Mouse (Mus musculus) small intestine, adult 2 months (tissue): ENCODE measurements around the gene Ttc32.

Experiments used
- CTCF ChIP-seq: fragments of 200-500 bp; IDR thresholded peaks from 2 replicates; pipeline ENCODE4 v1.5.1; 2012; ENCODE audit warnings: low read depth, mild to moderate bottlenecking, control low read depth, inconsistent platforms, low read length, moderate library complexity, mixed read lengths; ENCODE audit not compliant: insufficient replicate concordance, insufficient read length; ENCODE audit errors: extremely low read depth
- POLR2A ChIP-seq: fragments of 200-500 bp; IDR thresholded peaks from 2 replicates; pipeline ENCODE4 v1.6.1; 2012; ENCODE audit warnings: low read depth, mild to moderate bottlenecking, control low read depth, inconsistent platforms, low read length, moderate library complexity

DNA sequence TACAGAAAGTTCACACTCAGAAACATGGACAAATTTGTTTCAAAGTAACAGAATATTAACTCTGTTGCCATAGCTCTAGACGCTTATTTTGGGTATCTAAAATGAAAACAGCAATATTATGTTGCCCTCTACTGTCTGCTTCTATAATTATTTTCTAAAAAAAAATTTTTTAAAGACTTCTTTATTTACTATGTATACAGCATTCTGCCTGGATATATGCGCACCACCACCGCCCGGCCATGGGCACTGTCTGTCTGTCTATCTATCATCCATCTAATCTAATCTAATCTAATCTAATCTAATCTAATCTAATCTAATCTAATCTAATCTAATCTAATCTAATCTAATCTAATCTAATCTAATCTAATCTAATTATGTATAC is 300 bp upstream of the Ttc32 start:
- TF ChIP-seq CTCF: 0 out of 2 replicates have a peak, but pooled peaks have one; percentile 8
- no peak for TF ChIP-seq POLR2A
